8 mouse cellular contexts compared by ENCODE assay signal in the genomic region with DNA sequence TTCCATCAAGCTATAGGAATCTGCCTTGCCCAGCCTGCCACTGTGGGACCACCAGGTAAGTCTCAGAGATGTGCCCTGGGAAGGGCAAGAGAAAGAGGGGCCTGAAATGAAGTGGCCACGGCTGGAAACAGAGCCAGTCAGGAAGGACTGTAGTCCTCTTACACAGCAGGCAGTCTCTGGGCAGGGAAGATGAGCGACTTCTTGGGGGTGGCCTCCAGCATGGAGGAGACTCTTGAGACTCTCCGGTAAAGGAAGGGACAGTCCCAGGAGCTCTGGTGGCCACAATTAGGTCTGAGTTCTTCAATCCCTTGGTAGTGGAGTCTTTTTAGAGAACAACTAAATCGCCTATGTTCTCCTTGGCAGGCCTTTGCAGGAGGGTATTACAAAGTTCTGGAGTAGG. TPM values are rescaled to one million over a fixed set of nuclear protein-coding genes. Genes with fewer than 3 reads are reported as not detected.
A peak's percentile ranks its signal among the peaks of the same experiment; 100 is the strongest.
DNase-seq lines count a peak whose midpoint lies in the region; ATAC-seq and TF ChIP-seq lines count a peak whose summit lies in the region.

No protein-coding gene starts in this region.

- no peak for ATAC-seq in limb, embryonic 14.5 days (ENCODE audit: low FRiP score, low read depth)

- no peak for TF ChIP-seq CTCF in left cerebral cortex, adult 2 months (IDR thresholded peaks at IDR 0.05)

- H3K4me2 ChIP-seq in limb, embryonic 14.5 days (replicated peaks; ENCODE audit: low read depth, low read length, severe bottlenecking), result peak overlapping the region; percentile 46

- 53% methylated on average over 4 of the region's 4 CpGs for WGBS in limb, embryonic 14.5 days

- H3K27me3 ChIP-seq in limb, embryonic 14.5 days (ENCODE audit: control insufficient read depth, insufficient read depth, low read length), result no peaks in the 10 kb centered on the region

- 0 out of 2 replicates have a peak overlapping the region, but pooled peaks have one; percentile 46 for H3K27ac ChIP-seq in limb, embryonic 14.5 days (replicated peaks; ENCODE audit: low read depth, low read length)
- no peak overlapping the region for H3K27ac ChIP-seq in left cerebral cortex, adult 2 months

- no peaks in the 10 kb centered on the region for H3K9me3 ChIP-seq in limb, embryonic 14.5 days (ENCODE audit: control insufficient read depth, low read length)

- H3K4me3 ChIP-seq in limb, embryonic 14.5 days (replicated peaks; ENCODE audit: low read length), result peak overlapping the region; percentile 15; the same call in 1 of the 2 replicates
- H3K4me3 ChIP-seq in left cerebral cortex, adult 2 months, result no peak overlapping the region; the same call in 1 of the 2 replicates

- no peak overlapping the region for H3K9ac ChIP-seq in limb, embryonic 14.5 days (ENCODE audit: low read depth, low read length, severe bottlenecking)

- intact Hi-C loops in left cerebral cortex, adult 2 months (cut with DNase I), result no loop called here
- intact Hi-C loops in gastrocnemius, postnatal 14 days (cut with DNase I; ENCODE audit: low total_unique reads), result loop anchor here (10.0 kb wide), 1 partner anchor 179 kb away; no protein-coding TSS in a partner anchor

- DNase-seq in heart, adult 11 months, result peak; percentile 87
- no peak for DNase-seq in heart, adult 9 months (ENCODE audit: low spot score in 2 of 2)
- DNase-seq in thymus, postnatal 4 days, result peak; percentile 16
- no peak for DNase-seq in thymus, postnatal 10 days (ENCODE audit: low spot score in 2 of 2)
- DNase-seq in limb, embryonic 14.5 days (ENCODE audit: low spot score), result no peak
- DNase-seq in left cerebral cortex, adult 2 months (ENCODE audit: extremely low spot score in 1 of 2, low spot score in 2 of 2), result no peak
- DNase-seq in gastrocnemius, postnatal 14 days, result no peak
- DNase-seq in spleen, adult 12 weeks (ENCODE audit: low spot score), result no peak

- no peak for TF ChIP-seq POLR2A in limb, embryonic 14.5 days (IDR thresholded peaks at IDR 0.05; ENCODE audit: borderline replicate concordance, extremely low read depth, insufficient read depth, insufficient read length)

- H3K36me3 ChIP-seq in limb, embryonic 14.5 days (ENCODE audit: control insufficient read depth, insufficient read depth, low read length), result no peaks in the 10 kb centered on the region

- H3K4me1 ChIP-seq in limb, embryonic 14.5 days (ENCODE audit: control insufficient read depth, insufficient read depth, low read length), result peaks cover 20% of the 10 kb centered on the region

RNA-seq across cellular contexts. Expression of a gene that starts 4.0 kb away (rescaled TPM):
- 50.5 and 63.4 TPM in 2 replicates for polyA plus RNA-seq in limb, embryonic 14.5 days (2012; rRNA removed)
- polyA plus RNA-seq in limb, embryonic 14.5 days (2014; fragmentation: Nextera tagmentation; extraction: Ambion mirVana), result 14.9 and 19.3 TPM in 2 replicates
- total RNA-seq in left cerebral cortex, adult 2 months (2021), result 10 to 100 TPM; 52.8 to 56.1 TPM
- 10 to 100 TPM; 17.8 to 23.1 TPM for total RNA-seq in gastrocnemius, postnatal 14 days (2021)

Comparison
In these comparisons a context has a peak if more than half of its experiments do, and no peak if none do; other contexts are left out.
1. DNase-seq: peak in heart, adult 11 months (single experiment) and thymus, postnatal 4 days (single experiment); none in heart, adult 9 months (0 of 2), thymus, postnatal 10 days (0 of 2), limb, embryonic 14.5 days (single experiment), left cerebral cortex, adult 2 months (0 of 2), gastrocnemius, postnatal 14 days (single experiment) and spleen, adult 12 weeks (single experiment).